Mouse (Mus musculus): ENCODE measurements at regions not wholly inside any gene's neighbourhood (a gene's known extent, or its start where the extent isn't known, plus 50 kb on each side); places are given as distances from the start of the nearest gene placed in this dataset.

DNA sequence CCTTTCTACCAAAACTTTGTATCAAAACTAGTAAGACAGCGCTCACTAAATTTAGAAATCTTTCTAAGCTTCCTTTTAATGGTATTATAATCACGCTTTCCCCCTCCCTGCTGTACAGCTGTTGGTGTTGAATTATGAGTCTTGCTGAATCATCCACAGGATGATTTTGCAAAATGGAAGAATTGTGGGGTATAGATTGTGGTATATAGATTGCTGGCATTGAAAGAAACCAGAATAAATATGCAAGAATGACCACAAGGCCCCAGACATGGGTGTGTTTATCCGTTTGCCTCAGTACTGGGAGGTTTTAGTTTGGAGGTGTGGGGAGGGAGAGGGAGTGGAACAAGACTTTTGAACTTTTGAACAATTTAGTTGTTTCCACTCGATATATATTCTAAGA is 176.1 kb upstream of the Cdkn2b start:
- Histone ChIP-seq H3K4me3 (replicated peaks) (no peak overlapping the region), H3K36me3 (replicated peaks) (no peaks in the 10 kb centered on the region), H3K4me1 (no peaks in the 10 kb centered on the region), H3K27me3 (no peaks in the 10 kb centered on the region), H3K9ac (no peak overlapping the region), H3K27ac (no peak overlapping the region), H3K9me3 (no peaks in the 10 kb centered on the region), H3K4me2 (no peak overlapping the region)
- WGBS: 86% methylated on average over 4 of the region's 4 CpGs
- ATAC-seq (ENCODE audit: low FRiP score): no peak

- Histone ChIP-seq H3K27ac (no peak overlapping the region), H3K4me3 (replicated peaks) (no peak overlapping the region), H3K9me3 (no peaks in the 10 kb centered on the region), H3K27me3 (no peaks in the 10 kb centered on the region), H3K9ac (no peak overlapping the region), H3K4me2 (no peak overlapping the region), H3K36me3 (replicated peaks) (no peaks in the 10 kb centered on the region), H3K4me1 (no peaks in the 10 kb centered on the region)
- ATAC-seq (ENCODE audit: low FRiP score): no peak
- 63% methylated on average over 11 of the region's 11 CpGs for WGBS
Measured at GRCm38 (mm10) chr4:89485981-89486531, 175.2 kb upstream of the Cdkn2b start.

- WGBS: 83% methylated on average over 12 of the region's 12 CpGs
- no peak overlapping the region for H3K9ac ChIP-seq
- H3K27me3 ChIP-seq: no peaks in the 10 kb centered on the region
- no peak overlapping the region for H3K27ac ChIP-seq
- H3K4me3 ChIP-seq (replicated peaks): no peak overlapping the region
- no peak overlapping the region for H3K4me2 ChIP-seq
- no peaks in the 10 kb centered on the region for H3K9me3 ChIP-seq
- no peaks in the 10 kb centered on the region for H3K36me3 ChIP-seq (replicated peaks)
- no peak for ATAC-seq (ENCODE audit: low FRiP score)
- H3K4me1 ChIP-seq: no peaks in the 10 kb centered on the region
Measured at GRCm38 (mm10) chr4:89478646-89479237, 167.9 kb upstream of the Cdkn2b start.

DNA sequence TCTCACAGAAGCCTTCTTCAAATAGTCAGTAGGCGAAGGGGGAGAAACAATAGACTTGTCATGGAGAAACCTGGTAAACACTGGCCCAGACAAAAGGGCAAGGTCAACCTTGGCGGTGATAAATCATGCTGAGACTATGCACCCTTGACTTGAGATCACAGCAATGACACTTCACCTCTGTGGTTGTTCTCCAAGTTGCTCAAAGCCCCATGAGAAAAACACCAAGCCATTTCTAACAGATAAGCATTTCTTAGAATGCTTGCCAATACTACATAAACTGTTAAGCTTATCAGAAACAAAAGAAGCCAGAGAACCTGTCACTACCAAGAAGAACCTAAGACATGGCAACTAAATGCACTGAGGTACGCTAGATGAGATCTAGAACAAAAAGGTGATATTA is 165.0 kb upstream of the Cdkn2b start:
- no peak for ATAC-seq (ENCODE audit: low FRiP score)

DNA sequence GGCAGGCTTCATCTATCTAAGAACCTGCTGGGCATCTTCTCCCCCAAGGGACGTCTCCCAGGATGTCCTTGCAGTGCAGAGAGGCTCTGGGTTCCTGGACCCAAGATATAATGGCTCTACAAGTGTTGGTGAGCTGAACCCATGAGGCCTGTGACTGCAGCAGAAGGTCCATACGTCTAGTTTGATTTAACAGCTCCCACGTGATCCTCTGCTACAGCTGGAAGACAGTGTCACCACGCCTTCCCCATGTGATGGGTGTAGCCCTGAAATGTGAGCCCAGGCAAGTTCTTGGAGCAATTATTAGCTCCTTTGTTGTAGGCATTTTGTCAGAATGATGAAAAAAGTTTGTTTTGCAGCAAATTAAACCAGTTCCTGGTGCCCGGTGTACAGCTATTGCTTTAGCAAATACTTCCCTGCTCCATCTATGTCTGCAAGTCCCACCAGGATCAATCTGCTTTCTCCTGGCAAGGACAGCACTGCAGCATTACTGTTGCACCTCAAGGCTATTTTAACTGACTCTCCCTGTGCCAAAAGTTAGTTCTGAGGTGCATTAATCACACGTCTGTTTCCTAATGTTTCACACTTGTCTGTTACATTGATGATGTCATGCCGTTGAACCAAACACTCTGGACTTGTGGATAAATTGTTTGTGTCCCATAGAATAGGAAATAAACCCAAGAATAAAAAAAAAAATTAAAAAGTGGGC is 164.2 kb upstream of the Cdkn2b start:
- H3K9me3 ChIP-seq: no peaks in the 10 kb centered on the region
- peaks cover 4% of the 10 kb centered on the region; the same call in 1 of the 2 replicates for H3K4me1 ChIP-seq
- H3K27me3 ChIP-seq: no peaks in the 10 kb centered on the region
- H3K4me3 ChIP-seq (replicated peaks): no peak overlapping the region
- H3K36me3 ChIP-seq (replicated peaks): no peaks in the 10 kb centered on the region
- no peak overlapping the region for H3K27ac ChIP-seq
- 78% methylated on average over 7 of the region's 7 CpGs for WGBS
- no peak overlapping the region for H3K4me2 ChIP-seq
- no peak for ATAC-seq (ENCODE audit: low FRiP score)
- no peak overlapping the region for H3K9ac ChIP-seq

More for the DNA sequence above, 165.0 kb upstream of the Cdkn2b start:
- 76% methylated on average over 3 of the region's 3 CpGs for WGBS
- no peak overlapping the region for H3K4me2 ChIP-seq
- no peak overlapping the region for H3K4me3 ChIP-seq (replicated peaks)
- H3K27me3 ChIP-seq: no peaks in the 10 kb centered on the region
- no peak overlapping the region for H3K27ac ChIP-seq
- H3K4me1 ChIP-seq: no peaks in the 10 kb centered on the region
- no peaks in the 10 kb centered on the region for H3K36me3 ChIP-seq (replicated peaks)
- H3K9me3 ChIP-seq: no peaks in the 10 kb centered on the region
- no peak overlapping the region for H3K9ac ChIP-seq

DNA sequence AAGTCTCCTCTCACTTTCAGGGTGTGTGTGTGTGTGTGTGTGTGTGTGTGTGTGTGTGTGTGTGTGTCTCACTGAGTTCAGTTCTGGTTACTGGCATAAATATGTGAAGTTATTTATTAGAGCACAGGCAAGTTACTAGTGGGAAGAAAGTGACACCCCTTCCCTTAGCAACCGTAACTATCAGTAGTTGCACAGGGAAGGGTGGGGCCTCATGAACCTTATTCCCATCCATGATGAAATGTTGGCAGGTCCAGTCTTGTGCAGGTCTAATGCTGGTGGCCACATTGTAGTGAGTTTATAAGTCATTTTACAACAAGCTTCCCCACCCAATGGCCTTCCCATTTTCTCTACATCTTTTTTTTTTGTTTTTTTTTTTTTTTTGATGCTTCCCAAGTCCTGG is 160.6 kb upstream of the Cdkn2b start:
- H3K27me3 ChIP-seq: 0 out of 2 replicates have a peak, but pooled peaks cover under 1% of the 10 kb centered on the region
- H3K4me2 ChIP-seq: no peak overlapping the region
- WGBS: 96% methylated on average over 1 of the region's 1 CpGs
- no peak overlapping the region for H3K4me3 ChIP-seq (replicated peaks)
- H3K36me3 ChIP-seq (replicated peaks): no peaks in the 10 kb centered on the region
- H3K4me1 ChIP-seq: peaks cover 10% of the 10 kb centered on the region; the same call in 1 of the 2 replicates
- H3K27ac ChIP-seq: no peak overlapping the region
- no peak overlapping the region for H3K9ac ChIP-seq
- ATAC-seq (ENCODE audit: low FRiP score): no peak
- H3K9me3 ChIP-seq: no peaks in the 10 kb centered on the region

- no peak overlapping the region for H3K4me2 ChIP-seq
- H3K9ac ChIP-seq: no peak overlapping the region
- no peak for ATAC-seq (ENCODE audit: low FRiP score)
- H3K36me3 ChIP-seq (replicated peaks): no peaks in the 10 kb centered on the region
- H3K4me1 ChIP-seq: peaks cover 10% of the 10 kb centered on the region; the same call in 1 of the 2 replicates
- 59% methylated on average over 2 of the region's 2 CpGs for WGBS
- H3K27ac ChIP-seq: no peak overlapping the region
- H3K27me3 ChIP-seq: 0 out of 2 replicates have a peak, but pooled peaks cover 3% of the 10 kb centered on the region
- no peak overlapping the region for H3K4me3 ChIP-seq (replicated peaks)
- no peaks in the 10 kb centered on the region for H3K9me3 ChIP-seq
Measured at GRCm38 (mm10) chr4:89470756-89471155, 159.9 kb upstream of the Cdkn2b start.

GRCm38 (mm10) chr4:89469883-89470282 is 159.0 kb upstream of the Cdkn2b start:
- Histone ChIP-seq H3K36me3 (replicated peaks) (no peaks in the 10 kb centered on the region), H3K4me2 (peak overlapping the region; percentile 21; the same call in 1 of the 2 replicates)
- WGBS: 4% methylated on average over 8 of the region's 8 CpGs

DNA sequence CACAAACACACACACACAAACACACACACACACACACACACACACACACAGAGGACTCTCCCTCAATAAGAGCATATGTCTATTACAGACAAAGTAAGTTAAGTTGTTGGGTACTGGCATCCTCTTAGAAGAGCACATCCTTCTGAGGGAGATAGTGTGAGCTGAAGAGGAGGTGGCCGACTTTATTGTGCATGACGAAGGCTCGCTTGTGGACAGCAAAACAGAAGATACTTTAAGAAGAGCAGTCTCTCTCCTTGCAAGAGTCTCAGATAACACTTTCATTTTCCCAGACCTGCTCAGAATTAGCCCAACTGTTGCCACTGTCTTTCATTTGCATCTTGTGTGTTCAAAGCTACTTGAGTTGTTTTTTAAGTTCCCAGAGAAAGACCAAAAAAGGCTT is 158.6 kb upstream of the Cdkn2b start:
- H3K4me1 ChIP-seq: peaks cover 10% of the 10 kb centered on the region; the same call in 1 of the 2 replicates
- no peaks in the 10 kb centered on the region for H3K9me3 ChIP-seq
- H3K4me3 ChIP-seq (replicated peaks): no peak overlapping the region
- H3K9ac ChIP-seq: no peak overlapping the region
- peak overlapping the region; percentile 21; the same call in 1 of the 2 replicates for H3K4me2 ChIP-seq
- WGBS: 56% methylated on average over 3 of the region's 3 CpGs
- H3K36me3 ChIP-seq (replicated peaks): no peaks in the 10 kb centered on the region
- peak; percentile 45; the same call in 1 of the 2 replicates for ATAC-seq (ENCODE audit: low FRiP score)
- H3K27me3 ChIP-seq: 0 out of 2 replicates have a peak, but pooled peaks cover 3% of the 10 kb centered on the region
- H3K27ac ChIP-seq: no peak overlapping the region

More at GRCm38 (mm10) chr4:89469883-89470282, 159.0 kb upstream of the Cdkn2b start:
- H3K4me1 ChIP-seq: peaks cover 10% of the 10 kb centered on the region; the same call in 1 of the 2 replicates
- no peak overlapping the region for H3K27ac ChIP-seq
- peak; percentile 84 for ATAC-seq (ENCODE audit: low FRiP score)
- 0 out of 2 replicates have a peak, but pooled peaks cover 3% of the 10 kb centered on the region for H3K27me3 ChIP-seq
- H3K9me3 ChIP-seq: no peaks in the 10 kb centered on the region
- H3K4me3 ChIP-seq (replicated peaks): no peak overlapping the region
- H3K9ac ChIP-seq: no peak overlapping the region

DNA sequence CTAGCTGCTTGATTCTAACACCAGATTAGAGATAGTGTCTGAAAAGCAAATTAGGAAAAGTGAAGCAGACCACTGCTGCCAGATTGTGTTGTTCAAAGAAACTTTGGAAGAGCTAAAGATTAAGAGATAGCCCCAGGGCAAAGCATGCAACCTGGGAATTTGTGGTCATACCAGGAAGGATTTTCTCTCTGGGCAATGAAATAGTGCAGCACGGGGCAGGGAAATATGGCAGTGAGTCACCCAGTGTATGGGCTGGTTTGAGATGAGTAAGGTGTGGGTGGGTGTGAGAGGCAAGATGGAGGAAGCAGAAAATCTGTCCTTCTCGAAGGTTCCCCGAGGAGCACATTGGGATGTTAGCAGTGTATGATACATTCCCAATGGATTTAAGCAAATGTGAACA is 155.9 kb upstream of the Cdkn2b start:
- WGBS: 87% methylated on average over 3 of the region's 3 CpGs
- H3K4me1 ChIP-seq: peaks cover 10% of the 10 kb centered on the region; the same call in 1 of the 2 replicates
- ATAC-seq (ENCODE audit: low FRiP score): no peak
- H3K27me3 ChIP-seq: 0 out of 2 replicates have a peak, but pooled peaks cover 3% of the 10 kb centered on the region
- H3K4me2 ChIP-seq: no peak overlapping the region
- no peak overlapping the region for H3K4me3 ChIP-seq (replicated peaks)
- H3K9ac ChIP-seq: no peak overlapping the region
- no peaks in the 10 kb centered on the region for H3K36me3 ChIP-seq (replicated peaks)
- H3K9me3 ChIP-seq: no peaks in the 10 kb centered on the region
- no peak overlapping the region for H3K27ac ChIP-seq

DNA sequence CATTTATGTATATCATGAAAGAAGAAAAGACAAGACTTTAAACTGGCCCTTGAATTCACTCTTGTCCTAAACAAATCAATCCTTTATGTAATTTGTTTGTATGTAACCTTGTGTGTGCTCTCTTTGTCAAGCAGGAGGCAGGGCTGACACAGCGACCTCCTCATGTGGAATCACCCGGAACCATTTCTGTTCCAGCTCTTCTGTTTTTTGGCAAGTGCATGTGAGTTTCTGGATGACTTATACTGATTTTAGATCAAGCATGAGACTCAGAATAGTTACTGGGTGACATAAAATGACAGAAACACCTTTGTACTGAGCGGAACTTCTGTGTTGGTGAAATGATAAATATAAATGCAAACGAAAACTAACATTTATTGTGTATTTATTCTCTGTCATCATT is 152.3 kb upstream of the Cdkn2b start:
- Histone ChIP-seq H3K9ac (no peak overlapping the region), H3K4me1 (no peaks in the 10 kb centered on the region), H3K4me2 (no peak overlapping the region), H3K27ac (no peak overlapping the region), H3K36me3 (replicated peaks) (no peaks in the 10 kb centered on the region), H3K9me3 (no peaks in the 10 kb centered on the region), H3K27me3 (0 out of 2 replicates have a peak, but pooled peaks cover 3% of the 10 kb centered on the region), H3K4me3 (replicated peaks) (no peak overlapping the region)
- ATAC-seq (ENCODE audit: low FRiP score): no peak
- 88% methylated on average over 4 of the region's 4 CpGs for WGBS

- H3K9ac ChIP-seq: no peak overlapping the region
- H3K4me1 ChIP-seq: no peaks in the 10 kb centered on the region
- no peak overlapping the region for H3K27ac ChIP-seq
- no peak overlapping the region for H3K4me2 ChIP-seq
- H3K36me3 ChIP-seq (replicated peaks): no peaks in the 10 kb centered on the region
- no peak overlapping the region for H3K4me3 ChIP-seq (replicated peaks)
- WGBS: 79% methylated on average over 7 of the region's 7 CpGs
- ATAC-seq (ENCODE audit: low FRiP score): no peak
- H3K9me3 ChIP-seq: no peaks in the 10 kb centered on the region
- no peaks in the 10 kb centered on the region for H3K27me3 ChIP-seq
Measured at GRCm38 (mm10) chr4:89460170-89460762, 149.4 kb upstream of the Cdkn2b start.
